Mouse (Mus musculus) olfactory bulb, adult 2 months (tissue): ENCODE measurements at regions not wholly inside any gene's neighbourhood (a gene's known extent, or its start where the extent isn't known, plus 50 kb on each side); places are given as distances from the start of the nearest gene placed in this dataset.

Source experiments
- H3K27ac ChIP-seq: fragments of 200-500 bp; 2 replicates; pipeline ENCODE4 v1.5.1; 2012; ENCODE audit warnings: low read depth, low read length; ENCODE audit not compliant: insufficient read depth
- H3K4me1 ChIP-seq: fragments of 200-500 bp; 2 replicates; pipeline ENCODE4 v1.6.1; 2012; ENCODE audit warnings: low read length; ENCODE audit not compliant: control insufficient read depth, insufficient read depth
- H3K4me3 ChIP-seq: fragments of 200-500 bp; 2 replicates; pipeline ENCODE4 v1.5.1; 2012; ENCODE audit warnings: mild to moderate bottlenecking, low read depth, low read length, moderate library complexity; ENCODE audit not compliant: insufficient read depth
- CTCF ChIP-seq: fragments of 200-500 bp; IDR thresholded peaks from 2 replicates; pipeline ENCODE4 v1.5.1; 2012; ENCODE audit warnings: low read depth, mild to moderate bottlenecking, low read length, moderate library complexity; ENCODE audit not compliant: insufficient read depth
- POLR2A ChIP-seq: fragments of 200-500 bp; IDR thresholded peaks from 2 replicates; pipeline ENCODE4 v1.6.1; 2012; ENCODE audit warnings: mild to moderate bottlenecking, low read depth, low read length, moderate library complexity; ENCODE audit not compliant: insufficient read depth
- WGBS: fragments of 180-500 bp; shearing (Covaris S2); methylation state at CpG from one replicate; pipeline ENCODE4 v1.1.7; 2018; 5-methylcytosine and 5-hydroxymethylcytosine counted together

GRCm38 (mm10) chr5:133650246-133650645 lies 449.3 kb upstream of the Castor2 start:
- 60% methylated on average over 3 of the region's 3 CpGs for WGBS
- TF ChIP-seq CTCF (no peak), POLR2A (no peak)
- H3K27ac ChIP-seq, result no peak overlapping the region
- no peaks in the 10 kb centered on the region; the same call in 1 of the 2 replicates for H3K4me1 ChIP-seq
- no peak overlapping the region for H3K4me3 ChIP-seq

GRCm38 (mm10) chr5:133645696-133646195 lies 453.8 kb upstream of the Castor2 start:
- no peaks in the 10 kb centered on the region; the same call in 1 of the 2 replicates for H3K4me1 ChIP-seq
- no peak overlapping the region for H3K4me3 ChIP-seq
- 64% methylated on average over 3 of the region's 3 CpGs for WGBS
- H3K27ac ChIP-seq, result no peak overlapping the region
- TF ChIP-seq CTCF (no peak), POLR2A (no peak)

- Histone ChIP-seq H3K27ac (no peak overlapping the region), H3K4me3 (no peak overlapping the region), H3K4me1 (no peaks in the 10 kb centered on the region)
- 76% methylated on average over 2 of the region's 2 CpGs for WGBS
- TF ChIP-seq POLR2A (no peak), CTCF (no peak)
Observed at GRCm38 (mm10) chr5:133643326-133643725, 456.2 kb upstream of the Castor2 start.

DNA sequence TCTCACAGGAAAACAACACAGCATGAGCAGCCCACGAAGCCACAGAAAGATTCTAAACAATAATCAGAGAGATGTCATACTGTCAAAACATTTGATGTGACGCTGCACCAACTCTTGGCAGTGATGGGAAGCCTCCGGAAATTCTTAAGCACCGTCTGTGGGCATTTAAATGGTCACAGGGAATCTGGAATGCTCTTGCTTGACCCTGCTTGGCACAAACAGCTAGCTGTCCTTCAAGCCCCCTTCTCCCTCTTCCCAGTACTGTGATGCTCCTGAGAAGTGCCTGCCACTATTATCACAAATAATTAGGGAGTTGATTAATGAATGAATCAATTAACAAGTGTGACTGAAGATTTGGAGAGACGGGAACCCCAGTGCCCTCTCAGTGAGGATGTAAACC lies 465.0 kb upstream of the Castor2 start:
- 61% methylated on average over 5 of the region's 5 CpGs for WGBS

DNA sequence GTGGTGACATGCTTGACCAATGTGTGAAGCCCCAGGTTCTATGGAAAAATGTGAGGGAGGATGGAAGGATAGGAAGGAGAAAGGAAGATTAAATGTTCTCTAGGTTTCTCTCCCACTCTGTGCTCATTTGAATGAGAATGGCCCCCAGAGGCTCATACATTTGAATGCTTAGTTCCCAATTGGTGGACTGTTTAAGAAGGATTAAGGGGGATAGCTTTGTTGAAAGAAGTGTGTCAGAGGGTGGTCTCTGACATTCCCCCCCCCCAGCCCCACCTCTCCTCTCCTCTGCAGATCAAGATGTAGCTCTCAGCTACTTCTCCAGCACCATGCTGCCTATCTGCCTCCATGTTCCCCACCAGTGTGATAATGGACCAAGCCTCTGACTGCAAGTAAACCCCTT lies 467.7 kb upstream of the Castor2 start:
- Histone ChIP-seq H3K27ac (no peak overlapping the region), H3K4me1 (no peaks in the 10 kb centered on the region), H3K4me3 (no peak overlapping the region)
- TF ChIP-seq CTCF (no peak), POLR2A (no peak)

More for the DNA sequence above, 465.0 kb upstream of the Castor2 start:
- TF ChIP-seq CTCF (no peak), POLR2A (no peak)
- no peak overlapping the region for H3K4me3 ChIP-seq
- H3K27ac ChIP-seq, result no peak overlapping the region
- H3K4me1 ChIP-seq, result no peaks in the 10 kb centered on the region

- H3K4me3 ChIP-seq, result no peak overlapping the region
- 48% methylated on average over 8 of the region's 8 CpGs for WGBS
- peaks cover 4% of the 10 kb centered on the region; the same call in 1 of the 2 replicates for H3K4me1 ChIP-seq
- no peak overlapping the region for H3K27ac ChIP-seq
- TF ChIP-seq POLR2A (no peak), CTCF (no peak)
Observed at GRCm38 (mm10) chr5:133619347-133619746, 480.2 kb upstream of the Castor2 start.

DNA sequence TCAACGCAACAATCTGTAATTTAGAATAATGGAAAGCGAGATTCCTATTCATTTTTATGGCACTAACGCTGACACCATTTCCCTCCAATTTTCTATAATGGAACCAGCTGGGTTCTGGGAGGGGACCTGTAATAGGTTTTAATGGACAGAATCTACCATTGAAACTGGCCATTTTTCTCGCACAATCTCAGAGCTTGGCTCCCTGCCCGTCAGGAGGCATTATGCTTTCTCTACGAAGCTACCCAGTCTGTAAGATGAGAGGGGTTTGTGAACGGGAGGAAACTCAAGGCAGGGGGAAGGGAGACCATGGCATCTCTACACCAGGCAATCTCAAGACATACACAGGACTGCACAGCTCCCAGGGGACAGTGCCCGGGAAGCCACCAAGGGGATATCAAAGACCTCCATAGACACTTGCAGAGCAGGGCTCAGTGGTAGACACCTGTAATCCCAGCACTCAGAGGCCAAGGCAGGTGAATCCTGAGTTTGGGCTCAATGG lies 498.2 kb upstream of the Castor2 start:
- TF ChIP-seq POLR2A (no peak), CTCF (no peak)

GRCm38 (mm10) chr5:133600630-133601029 lies 498.9 kb upstream of the Castor2 start:
- Histone ChIP-seq H3K4me1 (no peaks in the 10 kb centered on the region), H3K27ac (no peak overlapping the region), H3K4me3 (no peak overlapping the region)
- 81% methylated on average over 5 of the region's 5 CpGs for WGBS
- TF ChIP-seq POLR2A, result no peak
- no peak for TF ChIP-seq CTCF

More for the DNA sequence above, 498.2 kb upstream of the Castor2 start:
- Histone ChIP-seq H3K27ac (no peak overlapping the region), H3K4me1 (no peaks in the 10 kb centered on the region), H3K4me3 (no peak overlapping the region)
- WGBS, result 66% methylated on average over 8 of the region's 8 CpGs

- H3K4me1 ChIP-seq, result no peaks in the 10 kb centered on the region
- 90% methylated on average over 3 of the region's 3 CpGs for WGBS
- no peak overlapping the region for H3K27ac ChIP-seq
- TF ChIP-seq POLR2A (no peak), CTCF (no peak)
- no peak overlapping the region for H3K4me3 ChIP-seq
Observed at GRCm38 (mm10) chr5:133598105-133598504, 501.4 kb upstream of the Castor2 start.

DNA sequence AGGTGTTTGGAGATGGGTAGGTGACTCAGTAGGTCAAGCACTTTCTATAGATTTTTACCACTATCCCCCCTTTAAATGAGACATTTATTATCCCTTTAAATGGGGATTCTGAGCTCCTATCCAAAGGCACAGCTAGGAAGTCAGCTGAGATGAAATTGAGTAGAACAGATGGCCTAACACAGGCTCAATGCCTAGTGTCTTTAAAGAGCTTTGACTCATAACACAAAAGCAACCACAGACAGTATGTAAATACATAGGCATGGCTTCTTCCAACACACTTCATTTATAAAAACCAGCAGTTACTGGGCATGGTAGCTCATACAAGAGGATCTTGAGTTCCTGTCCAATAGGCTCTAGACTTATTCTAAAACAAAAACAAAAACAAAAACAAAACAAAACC lies 513.0 kb upstream of the Castor2 start:
- TF ChIP-seq POLR2A (no peak), CTCF (no peak)
- H3K4me3 ChIP-seq, result no peak overlapping the region
- H3K27ac ChIP-seq, result no peak overlapping the region
- H3K4me1 ChIP-seq, result no peaks in the 10 kb centered on the region
